Mouse (Mus musculus) ZHBTc4 (cell line): Measurements from ENCODE around the gene Ms4a4b.
"Not testable (repeated sequence)": the region's sequence is repeated elsewhere in the genome, so short reads cannot be mapped to it uniquely, and the experiment has no call there.

Experiments
- DNase-seq: peaks from one replicate; pipeline ENCODE4 v3.0.0-alpha.2; 2011; ENCODE audit warnings: low read depth, low spot score

Gene Ms4a4b

GRCm38 (mm10) chr19:11443338-11443737 is at the start of gene Ms4a4b:
Gene Ms4a4b, plus strand, starts transcription at chr19:11443553.
- DNase-seq: no peak

GRCm38 (mm10) chr19:11395769-11396168 is 47.6 kb upstream of the Ms4a4b start:
- no peak for DNase-seq

- no peak for DNase-seq
Measured at GRCm38 (mm10) chr19:11404527-11404926, 38.8 kb upstream of the Ms4a4b start, which contains the start of gene Ms4a4c. Gene Ms4a4c, plus strand, starts transcription at chr19:11404770.

GRCm38 (mm10) chr19:11407428-11407827 is 35.9 kb upstream of the Ms4a4b start:
- no peak for DNase-seq

- DNase-seq: no peak
Measured at GRCm38 (mm10) chr19:11408591-11408990, 34.8 kb upstream of the Ms4a4b start.

GRCm38 (mm10) chr19:11411640-11412039 is 31.7 kb upstream of the Ms4a4b start:
- DNase-seq: no peak

- no peak for DNase-seq
Measured at GRCm38 (mm10) chr19:11414084-11414483, 29.3 kb upstream of the Ms4a4b start.

- DNase-seq: no peak
Measured at GRCm38 (mm10) chr19:11415581-11415980, 27.8 kb upstream of the Ms4a4b start.

- DNase-seq: not testable (repeated sequence)
Measured at GRCm38 (mm10) chr19:11418865-11419264, 24.5 kb upstream of the Ms4a4b start.

GRCm38 (mm10) chr19:11431209-11431608 is 12.1 kb upstream of the Ms4a4b start:
- DNase-seq: not testable (repeated sequence)

GRCm38 (mm10) chr19:11435058-11435834 is 8.1 kb upstream of the Ms4a4b start:
- DNase-seq: no peak

- DNase-seq: no peak
Measured at GRCm38 (mm10) chr19:11443964-11444363, 611 bp downstream of the Ms4a4b start.

GRCm38 (mm10) chr19:11447238-11447637 is 3.9 kb downstream of the Ms4a4b start:
- no peak for DNase-seq

GRCm38 (mm10) chr19:11459041-11459440 is 15.7 kb downstream of the Ms4a4b start:
- not testable (repeated sequence) for DNase-seq

- not testable (repeated sequence) for DNase-seq
Measured at GRCm38 (mm10) chr19:11464795-11465194, 21.4 kb downstream of the Ms4a4b start.

- no peak for DNase-seq
Measured at GRCm38 (mm10) chr19:11466471-11466870, 23.1 kb downstream of the Ms4a4b start.

GRCm38 (mm10) chr19:11468361-11468760 is 25.0 kb downstream of the Ms4a4b start:
- DNase-seq: not testable (repeated sequence)

- not testable (repeated sequence) for DNase-seq
Measured at GRCm38 (mm10) chr19:11469215-11469614, 25.9 kb downstream of the Ms4a4b start, which contains the start of gene Ms4a6c. Gene Ms4a6c, plus strand, starts transcription at chr19:11469366.

GRCm38 (mm10) chr19:11479714-11480113 is 36.4 kb downstream of the Ms4a4b start:
- no peak for DNase-seq

- no peak for DNase-seq
Measured at GRCm38 (mm10) chr19:11482684-11483083, 39.3 kb downstream of the Ms4a4b start.

GRCm38 (mm10) chr19:11483941-11484340 is 40.6 kb downstream of the Ms4a4b start:
- DNase-seq: no peak

GRCm38 (mm10) chr19:11484388-11484787 is 41.0 kb downstream of the Ms4a4b start:
- DNase-seq: no peak

GRCm38 (mm10) chr19:11485266-11485665 is 41.9 kb downstream of the Ms4a4b start:
- DNase-seq: no peak
